Mouse (Mus musculus) gastrocnemius, adult 8-10 months (tissue): ENCODE results near the gene Grem2. TPM values are rescaled to one million over a fixed set of nuclear protein-coding genes. Genes with fewer than 3 reads are reported as not detected.

Experiments used
- DNase-seq, 2 experiments: peaks; one replicate each; pipeline ENCODE4 v3.0.0; 2022; ENCODE audit warnings: low spot score in 2 of 2
- total RNA-seq, 4 experiments: library from RNA; stranded (reverse); gene quantifications; 2 replicates each; pipeline ENCODE4 v1.2.4; 2022

The Grem2 gene
- total RNA-seq, 4 experiments from 2014 or later = 5.2 to 17.3 (median 9.4) TPM

DNA sequence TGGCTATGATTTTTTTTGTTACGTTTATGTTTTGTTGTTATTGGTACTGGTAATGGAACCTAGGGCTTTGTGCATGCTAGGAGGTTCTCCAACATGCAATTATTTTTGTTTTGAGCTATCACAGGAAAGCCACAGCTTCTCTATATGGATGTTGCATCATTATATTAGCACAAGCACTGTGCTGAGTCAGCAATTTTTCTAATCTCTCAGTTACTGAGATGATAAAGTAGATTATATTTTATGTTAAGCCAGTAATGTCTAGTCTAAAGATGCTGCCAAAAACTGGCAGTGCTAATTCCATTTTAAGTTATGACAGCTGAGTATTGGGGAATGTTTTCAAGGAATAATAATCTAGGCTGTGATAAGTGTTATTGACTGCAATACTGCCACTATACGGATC, 133.0 kb downstream of the Grem2 start:
- DNase-seq = no peak
